Mouse (Mus musculus): ENCODE results near the gene Pex11g. TPM values are rescaled to one million over a fixed set of nuclear protein-coding genes. Genes with fewer than 3 reads are reported as not detected.

Pex11g gene
- total RNA-seq, 2 experiments from 2014 or later = 0.59 to 1.2 TPM

- no peak for DNase-seq (ENCODE audit: extremely low spot score in 1 of 2, low spot score in 1 of 2)
These were observed 49.4 kb downstream of the Pex11g start for GRCm38 (mm10) chr8:3418101-3418500.

- no peak for DNase-seq (ENCODE audit: extremely low spot score in 1 of 2, low spot score in 1 of 2)
These were observed 50.0 kb downstream of the Pex11g start for GRCm38 (mm10) chr8:3417455-3417854.

- DNase-seq (ENCODE audit: extremely low spot score in 1 of 2, low spot score in 1 of 2) = no peak
These were observed 50.6 kb downstream of the Pex11g start for GRCm38 (mm10) chr8:3416846-3417245.

- DNase-seq (ENCODE audit: extremely low spot score in 1 of 2, low spot score in 1 of 2) = no peak
These were observed 51.8 kb downstream of the Pex11g start for GRCm38 (mm10) chr8:3415661-3416060.

DNA sequence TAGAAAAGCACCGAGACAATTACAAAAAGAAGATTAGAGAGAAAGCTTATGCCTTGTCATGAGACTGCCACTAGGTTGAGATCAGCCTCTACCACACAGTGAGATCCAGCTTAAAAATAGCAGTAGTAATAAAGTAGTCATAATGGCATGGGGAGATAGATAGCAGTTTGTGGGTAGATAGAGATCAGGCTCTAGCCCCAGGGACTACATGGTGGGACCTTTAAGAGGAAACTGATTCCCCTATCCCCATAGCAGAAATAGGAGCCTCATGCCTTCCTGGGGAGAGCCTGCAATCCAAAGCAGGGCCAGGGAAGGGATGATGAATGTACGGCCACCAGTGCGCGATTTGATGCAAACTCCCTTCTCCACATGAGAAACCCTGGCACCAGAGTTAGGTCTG is 52.2 kb downstream of the Pex11g start:
- DNase-seq (ENCODE audit: extremely low spot score in 1 of 2, low spot score in 1 of 2) = no peak

DNA sequence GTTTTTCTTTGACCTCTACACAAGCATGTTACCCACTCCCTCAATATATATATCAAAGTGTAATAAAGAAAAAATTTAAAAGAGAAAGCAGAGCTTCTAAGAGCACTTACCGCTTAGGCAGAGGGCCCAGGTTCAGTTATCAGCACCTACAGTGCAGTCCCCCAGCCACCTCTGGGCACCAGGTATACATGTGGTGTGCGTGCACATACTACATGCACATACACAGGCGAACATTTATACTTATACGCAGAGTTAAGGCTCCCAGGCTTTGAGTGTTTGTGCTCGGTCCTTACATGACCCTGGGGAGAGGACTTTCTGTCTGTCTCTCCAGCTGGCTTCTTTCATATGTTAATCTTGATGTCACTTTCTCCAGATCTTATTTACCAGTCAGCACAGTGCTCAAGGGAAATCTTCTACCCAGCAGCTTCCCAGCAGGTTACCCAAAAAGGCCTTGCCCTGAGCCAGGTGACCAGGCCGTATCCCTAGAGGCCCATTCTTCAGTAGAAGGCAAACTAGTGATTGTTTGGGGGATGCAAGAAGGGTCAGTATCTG is 52.8 kb downstream of the Pex11g start:
- DNase-seq (ENCODE audit: extremely low spot score in 1 of 2, low spot score in 1 of 2) = no peak

DNA sequence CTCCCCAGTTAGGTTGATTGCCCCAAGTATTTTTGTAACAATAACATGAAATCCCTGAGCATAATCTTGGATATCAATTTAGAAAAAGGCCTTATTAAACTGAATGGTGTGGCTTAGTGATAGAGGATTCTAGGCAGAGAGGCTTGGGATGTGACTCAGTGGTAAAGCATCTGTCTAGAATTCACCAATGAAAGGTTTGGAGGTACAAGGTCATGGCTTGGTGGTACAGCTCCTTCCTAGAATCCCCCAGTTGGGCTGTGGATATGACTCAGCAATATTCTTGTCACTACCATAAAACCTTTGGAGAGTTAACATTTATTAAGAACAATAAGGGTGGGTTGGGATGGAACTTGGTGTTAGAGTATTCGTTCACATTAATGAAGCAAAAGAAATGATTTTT is 54.7 kb downstream of the Pex11g start:
- DNase-seq (ENCODE audit: extremely low spot score in 1 of 2, low spot score in 1 of 2) = no peak

DNA sequence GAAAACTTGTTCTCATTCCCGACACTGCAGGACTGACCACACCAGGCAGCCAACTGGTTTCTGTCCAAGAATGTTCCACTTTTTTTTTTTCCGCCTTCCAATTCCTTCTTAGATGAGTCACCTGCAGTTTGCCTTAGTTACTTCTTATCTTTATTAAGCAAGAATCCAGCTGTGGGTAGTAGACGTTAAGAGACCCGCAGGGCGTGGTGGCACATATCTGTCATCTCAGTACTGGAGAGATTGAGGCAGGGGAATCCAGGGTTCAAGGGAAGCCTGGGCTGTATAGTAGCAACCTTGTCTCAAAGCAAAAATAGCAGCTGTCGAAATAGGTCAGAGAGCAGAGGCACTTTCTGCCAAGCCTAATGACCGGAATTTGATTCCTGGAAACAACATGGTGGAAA is 55.6 kb downstream of the Pex11g start:
- DNase-seq (ENCODE audit: extremely low spot score in 1 of 2, low spot score in 1 of 2) = no peak

DNA sequence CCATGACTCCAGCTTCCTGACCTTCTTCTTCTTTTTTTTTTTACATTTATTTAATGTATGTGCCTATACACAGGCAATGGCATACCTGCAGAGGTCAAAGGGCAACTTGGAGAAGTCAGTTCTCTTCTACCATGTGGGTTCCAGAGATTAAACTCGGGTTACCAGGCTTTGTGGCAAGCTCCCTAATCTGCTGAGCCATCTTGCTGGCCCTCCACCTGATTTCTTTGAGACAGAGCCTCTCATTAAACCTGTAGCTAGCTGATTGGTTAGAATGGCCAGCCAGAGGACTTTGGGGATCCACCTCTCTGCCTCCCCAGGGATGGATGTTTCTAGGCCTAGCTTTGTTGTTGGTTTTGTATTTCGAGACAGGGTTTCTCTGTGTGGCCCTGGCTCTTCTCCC is 56.4 kb downstream of the Pex11g start:
- no peak for DNase-seq (ENCODE audit: extremely low spot score in 1 of 2, low spot score in 1 of 2)

GRCm38 (mm10) chr8:3407417-3407816 is 60.1 kb downstream of the Pex11g start:
- no peak for DNase-seq (ENCODE audit: extremely low spot score in 1 of 2, low spot score in 1 of 2)

Other genes with a start within 250 kb of the Pex11g start
- 10 to 100 TPM; 40.9 to 52.6 TPM for gene Insr, start 188.1 kb downstream of the Pex11g start, total RNA-seq (2021)
- gene A430078G23Rik, start 114.3 kb downstream of the Pex11g start, total RNA-seq (2021) = not detected
- gene Arhgef18, start 74.7 kb downstream of the Pex11g start, total RNA-seq (2021) = 10 to 100 TPM; 41.6 to 43.6 TPM
- gene Tex45, start 3.2 kb upstream of the Pex11g start, total RNA-seq (2021) = under 1 TPM; 0.23 to 0.30 TPM
- 10 to 100 TPM; 29.0 to 32.5 TPM for gene Zfp358, start 25.5 kb upstream of the Pex11g start, total RNA-seq (2021)
- gene Mcoln1, start 32.8 kb upstream of the Pex11g start, total RNA-seq (2021) = 10 to 100 TPM; 72.7 to 85.3 TPM
- 10 to 100 TPM; 59.1 to 77.1 TPM for gene Pnpla6, start 47.7 kb upstream of the Pex11g start, total RNA-seq (2021)
- not detected for gene C330021F23Rik, start 100.3 kb upstream of the Pex11g start, total RNA-seq (2021)
- gene Camsap3, start 119.6 kb upstream of the Pex11g start, total RNA-seq (2021) = 10 to 100 TPM; 35.5 to 38.1 TPM
- 10 to 100 TPM; 37.8 to 41.5 TPM for gene Xab2, start 153.6 kb upstream of the Pex11g start, total RNA-seq (2021)
- gene Pet100, start 153.9 kb upstream of the Pex11g start, total RNA-seq (2021) = 10 to 100 TPM; 82.1 to 87.9 TPM
- gene Pcp2, start 157.9 kb upstream of the Pex11g start, total RNA-seq (2021) = under 1 TPM in 1 of 2 experiments, not detected in 1; 0.66 TPM
- 10 to 100 TPM; 31.2 to 42.2 TPM for gene Stxbp2, start 163.3 kb upstream of the Pex11g start, total RNA-seq (2021)
- gene Retn, start 188.1 kb upstream of the Pex11g start, total RNA-seq (2021) = under 1 TPM; 0.32 to 0.54 TPM
- not detected for gene Mcemp1, start 198.1 kb upstream of the Pex11g start, total RNA-seq (2021)
- gene Fcor, start 204.7 kb upstream of the Pex11g start, total RNA-seq (2021) = 10 to 100 TPM; 22.4 to 23.5 TPM
- gene Trappc5, start 208.6 kb upstream of the Pex11g start, total RNA-seq (2021) = 10 to 100 TPM; 26.5 to 32.9 TPM
- not detected for gene Fcer2a, start 226.5 kb upstream of the Pex11g start, total RNA-seq (2021)

Measured in layer of hippocampus, postnatal 25 days (tissue).